Mouse (Mus musculus) ES-Bruce4 (cell line): ENCODE results near the gene Hivep3. TPM values are rescaled to one million over a fixed set of nuclear protein-coding genes. Genes with fewer than 3 reads are reported as not detected.

Experiments used
- H3K27ac ChIP-seq: 2 replicates; pipeline ENCODE4 v1.5.1; 2012; ENCODE audit warnings: low read length, inconsistent platforms; ENCODE audit not compliant: insufficient read depth
- H3K27me3 ChIP-seq: 2 replicates; pipeline ENCODE4 v1.6.1; 2012; ENCODE audit warnings: mild to moderate bottlenecking, low read length, inconsistent platforms; ENCODE audit not compliant: control insufficient read depth, poor library complexity, insufficient read depth, severe bottlenecking
- H3K36me3 ChIP-seq: 2 replicates; pipeline ENCODE4 v1.6.1; 2012; ENCODE audit warnings: inconsistent platforms, mild to moderate bottlenecking, low read length, moderate library complexity; ENCODE audit not compliant: control insufficient read depth, poor library complexity, insufficient read depth, severe bottlenecking
- H3K4me1 ChIP-seq: one replicate; pipeline ENCODE4 v1.8.1; 2011; ENCODE audit warnings: low read length; ENCODE audit not compliant: control insufficient read depth, insufficient read depth
- H3K4me3 ChIP-seq: 2 replicates; pipeline ENCODE4 v1.5.1; 2011; ENCODE audit warnings: low read depth, mild to moderate bottlenecking, low read length
- H3K9ac ChIP-seq: 2 replicates; pipeline ENCODE4 v1.6.1; 2012; ENCODE audit warnings: low read depth, mild to moderate bottlenecking, inconsistent platforms; ENCODE audit not compliant: poor library complexity, severe bottlenecking
- H3K9me3 ChIP-seq: replicated peaks from 2 replicates; pipeline ENCODE4 v1.6.1; 2012; ENCODE audit warnings: mild to moderate bottlenecking, low read length, inconsistent platforms; ENCODE audit not compliant: control insufficient read depth, poor library complexity, insufficient read depth, severe bottlenecking
- CTCF ChIP-seq: IDR thresholded peaks from one replicate; pipeline ENCODE4 v1.8.1; 2011; ENCODE audit warnings: low read depth, low read length
- EP300 ChIP-seq: IDR thresholded peaks from 2 replicates; pipeline ENCODE4 v1.6.1; 2011; ENCODE audit warnings: low read depth, low read length; ENCODE audit not compliant: insufficient read depth
- POLR2A ChIP-seq: IDR thresholded peaks from one replicate; pipeline ENCODE4 v1.8.1; 2011; ENCODE audit warnings: low read length; ENCODE audit not compliant: insufficient read depth
- polyA plus RNA-seq: library from polyadenylated mRNA; stranded (reverse); fragments of >200 nt; gene quantifications from 2 replicates; pipeline ENCODE4 v1.2.4, GENCODE M21; 2011; ENCODE audit warnings: low read depth; ENCODE audit not compliant: missing spikeins, insufficient read depth, insufficient read length

Gene Hivep3
- polyA plus RNA-seq, 1 experiment: 0.79 TPM

DNA sequence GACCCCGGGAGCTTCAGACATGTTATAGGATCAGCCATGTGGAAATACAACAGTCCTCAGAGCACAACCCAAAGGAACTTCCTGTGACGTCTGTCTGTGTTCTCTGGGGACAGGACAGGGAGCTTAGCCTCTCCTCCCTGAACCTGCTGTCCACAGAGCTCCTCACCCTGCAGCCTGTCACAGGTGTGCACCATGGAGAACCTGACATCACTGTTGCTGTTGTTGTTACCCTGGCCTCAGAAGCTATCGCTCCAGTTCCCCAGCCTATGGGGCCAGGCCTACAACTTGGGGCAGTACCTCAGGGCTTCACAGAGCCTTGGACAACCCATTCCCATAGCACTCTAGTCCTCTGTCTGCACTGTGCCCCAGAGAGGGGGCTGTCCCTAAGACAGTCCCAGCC lies 393.7 kb downstream of the Hivep3 start:
- no peaks in the 10 kb centered on the region for H3K4me1 ChIP-seq
- H3K9ac ChIP-seq: no peak overlapping the region
- H3K27me3 ChIP-seq: no peaks in the 10 kb centered on the region
- TF ChIP-seq CTCF (no peak), POLR2A (no peak), EP300 (no peak)
- no peaks in the 10 kb centered on the region for H3K9me3 ChIP-seq
- H3K36me3 ChIP-seq: no peaks in the 10 kb centered on the region
- no peak overlapping the region for H3K27ac ChIP-seq
- no peak overlapping the region for H3K4me3 ChIP-seq

DNA sequence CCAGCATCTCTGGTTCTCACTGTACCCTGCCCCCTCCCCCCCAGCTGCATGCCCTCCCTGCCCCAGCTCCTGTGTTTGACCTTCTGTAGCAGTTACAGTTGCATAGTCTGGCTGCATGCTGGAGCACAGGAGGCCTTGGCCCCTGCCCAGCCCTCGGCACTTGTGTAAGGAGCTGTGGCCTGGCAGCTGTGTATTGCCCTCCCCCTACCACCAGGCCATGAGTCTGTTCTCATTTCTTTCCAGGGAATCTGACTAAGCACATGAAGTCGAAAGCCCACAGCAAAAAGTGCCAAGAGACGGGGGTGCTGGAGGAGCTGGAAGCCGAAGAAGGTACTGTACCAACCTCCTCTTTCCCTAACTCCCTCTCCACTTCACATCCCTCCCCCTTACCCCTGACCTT lies 394.4 kb downstream of the Hivep3 start:
- Histone ChIP-seq H3K4me1 (no peaks in the 10 kb centered on the region), H3K27ac (no peak overlapping the region), H3K36me3 (no peaks in the 10 kb centered on the region), H3K27me3 (no peaks in the 10 kb centered on the region), H3K9me3 (no peaks in the 10 kb centered on the region), H3K9ac (no peak overlapping the region), H3K4me3 (no peak overlapping the region)
- TF ChIP-seq CTCF: no peak
- TF ChIP-seq POLR2A: no peak
- TF ChIP-seq EP300: no peak

DNA sequence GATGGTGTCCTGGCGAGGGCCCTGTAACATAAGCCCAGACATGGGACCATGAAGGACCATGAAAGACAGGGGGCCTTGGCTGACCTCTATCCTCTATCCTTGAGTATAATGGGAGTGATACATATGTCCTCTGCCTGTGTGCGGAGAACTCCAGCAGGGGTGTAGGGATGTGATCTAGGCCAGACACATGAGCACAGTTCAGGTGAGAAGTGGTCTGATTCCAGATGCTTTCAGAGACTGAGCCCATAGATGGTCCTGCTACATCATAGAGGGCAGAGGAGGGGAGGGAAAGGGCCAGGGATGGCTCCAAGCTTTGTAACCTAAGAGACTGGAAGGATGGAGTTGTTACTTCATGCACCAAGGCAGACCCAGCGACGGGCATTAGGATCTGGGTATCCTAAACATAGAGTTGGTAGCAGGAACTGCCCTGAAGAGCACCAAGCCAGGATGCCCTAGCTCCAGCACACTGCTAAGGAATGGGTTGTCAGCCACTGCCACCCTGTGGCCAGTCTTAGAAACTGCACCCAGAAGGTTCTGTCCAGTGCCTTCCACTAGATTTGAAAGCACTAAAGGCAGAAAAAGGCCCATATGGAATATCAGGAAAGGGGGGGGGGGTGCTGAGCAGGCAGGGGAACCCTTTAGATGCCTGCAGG lies 395.8 kb downstream of the Hivep3 start:
- no peaks in the 10 kb centered on the region for H3K27me3 ChIP-seq
- no peak overlapping the region for H3K9ac ChIP-seq
- TF ChIP-seq POLR2A (no peak), CTCF (peak; percentile 83), EP300 (no peak)
- H3K27ac ChIP-seq: no peak overlapping the region
- H3K4me3 ChIP-seq: no peak overlapping the region
- H3K9me3 ChIP-seq: no peaks in the 10 kb centered on the region
- H3K36me3 ChIP-seq: no peaks in the 10 kb centered on the region
- H3K4me1 ChIP-seq: no peaks in the 10 kb centered on the region

DNA sequence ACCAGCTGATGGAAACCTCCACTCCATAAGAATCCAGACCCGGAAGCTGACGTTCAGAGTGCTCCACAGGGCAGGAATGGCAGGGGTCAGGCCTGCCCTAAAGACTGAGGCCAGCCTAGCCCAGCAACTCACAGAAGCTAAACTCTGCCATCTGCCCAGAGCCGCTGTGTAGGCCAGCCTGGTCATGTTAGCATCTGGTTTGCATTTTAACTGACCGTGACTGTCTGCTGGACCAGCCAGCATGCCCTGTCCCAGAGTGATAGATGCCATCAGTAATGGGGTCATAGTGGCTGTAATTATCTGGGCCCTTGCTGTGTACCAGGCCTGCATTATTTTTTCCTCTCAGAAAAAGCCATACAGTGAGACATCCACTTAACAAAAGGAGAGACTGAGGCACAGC lies 397.3 kb downstream of the Hivep3 start:
- no peak for TF ChIP-seq EP300
- TF ChIP-seq CTCF: no peak
- no peak for TF ChIP-seq POLR2A
- Histone ChIP-seq H3K36me3 (no peaks in the 10 kb centered on the region), H3K27ac (no peak overlapping the region), H3K9me3 (no peaks in the 10 kb centered on the region), H3K4me3 (no peak overlapping the region), H3K27me3 (no peaks in the 10 kb centered on the region), H3K9ac (no peak overlapping the region), H3K4me1 (no peaks in the 10 kb centered on the region)

- no peak overlapping the region for H3K27ac ChIP-seq
- TF ChIP-seq EP300: no peak
- no peak for TF ChIP-seq CTCF
- no peak for TF ChIP-seq POLR2A
- H3K9ac ChIP-seq: no peak overlapping the region
- no peak overlapping the region for H3K4me3 ChIP-seq
- no peaks in the 10 kb centered on the region for H3K9me3 ChIP-seq
- H3K36me3 ChIP-seq: no peaks in the 10 kb centered on the region
- no peaks in the 10 kb centered on the region for H3K4me1 ChIP-seq
- no peaks in the 10 kb centered on the region for H3K27me3 ChIP-seq
Observed at GRCm38 (mm10) chr4:120131441-120132220, 398.0 kb downstream of the Hivep3 start.

DNA sequence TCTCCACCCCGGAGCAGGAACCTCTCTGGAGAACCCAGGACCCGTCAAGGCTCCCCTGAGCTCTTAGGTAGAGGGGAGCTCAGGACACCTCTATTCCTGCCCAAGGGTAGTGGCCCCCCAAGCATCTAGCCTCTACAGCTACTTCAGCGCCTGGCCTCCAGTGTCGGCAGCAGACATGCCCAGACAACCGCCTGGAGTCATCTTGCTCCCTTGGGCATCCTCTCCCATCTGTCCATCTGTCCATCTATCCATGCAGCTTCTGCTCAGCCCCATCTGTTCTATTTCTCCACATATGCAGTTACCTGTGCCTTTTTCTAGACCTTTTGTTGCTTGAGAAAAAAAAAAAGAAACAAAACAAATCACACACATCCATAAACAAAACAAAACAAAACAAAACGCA lies 400.6 kb downstream of the Hivep3 start:
- Histone ChIP-seq H3K9me3 (no peaks in the 10 kb centered on the region), H3K4me3 (no peak overlapping the region), H3K36me3 (no peaks in the 10 kb centered on the region), H3K9ac (no peak overlapping the region), H3K4me1 (no peaks in the 10 kb centered on the region), H3K27ac (no peak overlapping the region), H3K27me3 (no peaks in the 10 kb centered on the region)
- TF ChIP-seq POLR2A (no peak), CTCF (no peak), EP300 (no peak)
